Mouse (Mus musculus): ENCODE data around the gene Relb.
"Not testable (repeated sequence)": the region's sequence is repeated elsewhere in the genome, so short reads cannot be mapped to it uniquely, and the experiment has no call there.

The Relb gene

DNA sequence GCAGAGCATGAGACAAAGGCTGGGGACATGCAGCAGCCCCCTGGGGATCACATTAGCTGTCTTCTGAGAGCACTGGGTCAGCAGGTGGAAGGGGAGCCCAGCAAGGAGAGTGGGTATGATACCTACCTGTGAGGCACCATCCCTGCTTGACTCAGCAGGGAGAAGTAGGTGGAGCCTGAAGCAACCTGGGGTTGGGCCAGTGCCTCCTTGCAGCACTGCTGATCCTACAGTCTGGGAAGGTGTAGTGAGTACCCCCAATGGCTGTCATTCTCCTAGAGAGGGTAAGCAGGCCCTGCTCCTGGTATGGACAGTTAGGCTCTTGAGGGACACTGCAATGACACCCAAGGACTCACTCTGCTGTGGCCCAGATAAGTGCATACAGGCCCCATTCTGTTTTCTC is 3.0 kb upstream of the Relb start:
- DNase-seq (ENCODE audit: low spot score), result no peak

DNA sequence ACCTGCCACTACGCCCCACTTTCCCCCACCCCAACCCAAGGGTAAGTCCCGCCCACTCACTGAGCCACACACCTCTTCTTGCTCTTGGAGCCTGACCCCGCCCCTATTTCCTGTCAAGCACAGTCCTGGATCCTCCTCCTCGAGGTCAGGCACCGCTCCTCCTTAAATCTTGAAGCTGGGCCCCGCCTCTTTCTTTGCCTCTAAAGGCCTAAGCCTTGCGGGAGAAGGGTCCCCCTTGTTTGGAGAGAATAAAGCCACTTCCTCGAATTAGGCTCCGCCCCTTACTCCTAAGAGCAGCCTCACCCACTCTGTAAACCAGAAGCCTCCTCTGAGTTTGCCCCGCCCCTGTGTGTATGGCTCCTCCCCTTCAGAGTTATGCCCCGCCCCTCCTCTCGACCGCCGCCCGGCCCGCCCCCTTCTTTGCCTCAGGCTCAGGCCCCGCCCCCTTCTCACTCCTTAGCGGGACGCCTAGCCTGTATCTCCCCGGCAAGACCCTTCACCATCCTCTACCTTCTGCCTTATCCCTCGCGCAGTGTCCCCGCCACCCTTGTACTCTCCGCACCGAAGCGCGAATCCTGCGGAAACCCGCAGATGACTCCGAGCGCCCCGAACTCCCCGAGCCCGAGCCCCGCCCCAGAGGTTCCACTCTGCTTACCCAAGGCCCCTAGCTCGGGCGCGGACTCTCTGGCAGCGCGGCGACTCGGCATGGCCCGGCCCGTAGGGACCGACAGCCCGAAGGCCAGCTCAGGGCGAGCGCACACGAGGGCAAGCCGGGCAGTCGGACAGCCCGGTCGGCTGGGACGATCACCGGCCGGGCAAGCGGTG is 490 bp downstream of the Relb start:
- peak; percentile 91 for DNase-seq (ENCODE audit: low spot score)

DNA sequence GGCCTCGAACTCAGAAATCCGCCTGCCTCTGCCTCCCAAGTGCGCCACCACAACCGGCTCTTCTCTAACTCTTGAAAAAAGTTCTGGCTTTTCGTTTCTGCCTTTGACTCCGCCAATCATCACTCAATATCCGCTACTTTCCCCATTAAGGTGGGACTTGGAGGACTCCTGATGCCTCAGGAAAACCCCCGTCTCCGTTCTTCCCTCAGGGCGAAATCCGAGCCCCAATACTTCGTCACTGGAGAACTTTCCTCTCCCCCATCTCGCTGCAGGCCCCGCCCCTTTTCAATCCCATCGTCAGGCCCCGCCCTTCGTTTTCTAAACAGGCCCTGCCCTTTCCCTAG is 1.1 kb downstream of the Relb start:
- DNase-seq (ENCODE audit: low spot score), result no peak

DNA sequence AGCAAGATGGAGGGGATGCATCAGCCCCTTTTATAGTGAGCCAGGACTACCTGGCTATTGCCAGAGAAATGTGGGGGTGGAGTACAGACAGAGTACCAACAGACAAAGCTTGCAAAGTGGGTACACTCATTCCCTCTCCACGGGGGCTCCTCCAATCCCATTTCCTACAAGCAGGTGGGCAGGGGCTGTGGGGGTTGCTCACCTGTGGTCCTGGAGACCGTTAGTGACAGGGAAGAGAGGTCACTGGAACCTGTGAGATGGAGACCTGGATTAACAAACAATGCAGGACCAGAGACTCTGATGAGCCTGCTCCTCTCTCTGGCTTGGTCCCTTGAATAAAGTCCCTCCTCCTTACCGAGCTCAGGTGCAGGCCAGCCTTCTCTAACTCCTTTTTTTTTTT is 1.5 kb downstream of the Relb start:
- DNase-seq (ENCODE audit: low spot score), result no peak

DNA sequence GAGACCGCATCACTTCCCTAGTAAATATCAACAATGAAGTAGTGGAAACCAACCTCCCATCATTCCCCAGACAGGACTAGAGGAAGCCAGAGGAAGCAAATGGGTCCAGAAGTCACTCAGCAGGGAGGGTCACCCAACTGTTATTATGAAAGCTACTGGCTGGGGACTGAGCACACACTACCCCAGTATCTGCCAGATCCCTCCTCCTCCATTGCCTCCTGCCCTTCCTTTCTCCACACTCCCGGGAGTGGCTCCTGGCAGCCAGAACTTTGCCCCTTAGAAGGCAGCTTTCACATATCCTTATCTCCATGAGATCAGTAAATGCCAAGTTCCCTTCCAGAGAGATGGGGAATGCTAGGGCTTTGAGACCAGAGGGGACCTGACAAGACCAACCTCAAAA is 5.8 kb downstream of the Relb start:
- DNase-seq (ENCODE audit: low spot score), result no peak

DNA sequence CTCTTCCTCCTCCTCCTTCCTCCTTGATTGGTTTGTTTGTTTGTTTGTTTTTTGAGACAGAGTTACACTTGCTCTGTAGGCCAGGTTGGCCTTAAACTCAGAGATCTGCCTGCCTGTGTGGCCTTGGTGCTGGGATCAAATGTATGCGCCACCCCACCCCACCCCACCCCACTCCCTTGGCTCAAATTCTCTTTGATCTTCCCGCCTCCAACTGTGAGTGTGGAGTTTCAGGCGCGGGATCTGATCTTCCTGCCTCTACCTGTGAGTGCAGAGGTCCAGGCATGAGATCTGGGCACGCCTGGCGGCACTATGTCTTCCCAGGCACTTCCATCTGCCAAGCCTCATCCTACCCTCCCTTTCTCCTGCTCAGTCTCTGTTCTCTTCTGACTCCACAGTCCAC is 7.0 kb downstream of the Relb start:
- DNase-seq (ENCODE audit: low spot score), result no peak

DNA sequence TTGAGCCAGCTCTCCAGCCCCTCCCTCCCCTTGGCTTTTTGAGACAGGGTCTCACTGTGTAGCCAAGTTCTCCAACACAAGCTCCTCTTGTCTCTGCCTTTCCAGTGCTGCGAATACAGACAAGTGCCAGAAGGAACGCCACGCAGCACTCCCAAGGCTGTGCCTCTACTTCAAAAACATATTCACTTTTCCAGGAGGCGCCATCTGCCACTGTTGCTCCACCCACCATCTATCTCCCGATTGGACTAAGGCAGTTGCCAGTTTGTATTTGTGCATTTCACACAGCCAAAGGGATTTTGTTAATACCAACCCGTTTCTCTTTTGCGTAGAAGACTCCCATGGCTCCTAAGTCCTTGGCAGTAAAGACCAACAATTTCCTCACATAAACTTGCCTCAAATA is 8.4 kb downstream of the Relb start:
- no peak for DNase-seq (ENCODE audit: low spot score)

DNA sequence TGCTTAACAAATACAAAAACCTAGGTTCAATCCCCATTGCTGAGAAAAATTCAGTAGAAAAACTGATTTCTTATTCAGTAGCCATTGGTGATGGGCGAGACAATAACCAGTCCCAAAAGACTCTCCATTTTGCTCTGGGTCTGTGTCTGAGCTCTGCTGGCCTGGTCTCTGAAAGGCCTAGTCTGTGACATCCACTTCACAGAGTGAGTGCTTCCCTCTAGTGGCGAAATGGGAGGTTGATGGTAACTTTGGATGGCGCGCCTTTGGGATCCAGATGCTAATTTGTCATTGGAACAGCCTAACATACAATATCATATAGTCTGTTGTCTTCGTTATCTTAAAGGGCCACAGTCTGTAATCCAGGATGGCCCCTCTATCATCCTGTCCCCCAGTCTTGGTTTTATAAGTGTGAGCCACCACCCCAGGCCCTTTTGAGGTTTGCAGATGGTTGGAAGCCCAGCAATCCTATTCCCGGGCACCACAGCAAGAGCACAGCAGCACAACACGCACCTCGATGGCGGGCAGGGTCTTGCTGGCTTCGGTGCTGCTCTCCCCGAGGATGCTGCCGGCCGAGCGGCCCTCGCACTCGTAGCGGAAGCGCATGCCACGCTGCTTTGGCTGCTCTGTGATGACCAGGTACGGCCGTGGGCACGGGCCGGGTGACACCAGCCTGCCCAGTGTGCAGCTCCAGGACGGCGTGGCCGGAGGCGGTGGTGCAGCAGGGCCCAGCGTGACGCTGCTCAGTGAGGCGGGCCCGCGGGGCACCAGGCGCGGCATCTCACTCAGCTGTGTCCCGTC is 10.0 kb downstream of the Relb start:
- peak; percentile 82 for DNase-seq (ENCODE audit: low spot score)

DNA sequence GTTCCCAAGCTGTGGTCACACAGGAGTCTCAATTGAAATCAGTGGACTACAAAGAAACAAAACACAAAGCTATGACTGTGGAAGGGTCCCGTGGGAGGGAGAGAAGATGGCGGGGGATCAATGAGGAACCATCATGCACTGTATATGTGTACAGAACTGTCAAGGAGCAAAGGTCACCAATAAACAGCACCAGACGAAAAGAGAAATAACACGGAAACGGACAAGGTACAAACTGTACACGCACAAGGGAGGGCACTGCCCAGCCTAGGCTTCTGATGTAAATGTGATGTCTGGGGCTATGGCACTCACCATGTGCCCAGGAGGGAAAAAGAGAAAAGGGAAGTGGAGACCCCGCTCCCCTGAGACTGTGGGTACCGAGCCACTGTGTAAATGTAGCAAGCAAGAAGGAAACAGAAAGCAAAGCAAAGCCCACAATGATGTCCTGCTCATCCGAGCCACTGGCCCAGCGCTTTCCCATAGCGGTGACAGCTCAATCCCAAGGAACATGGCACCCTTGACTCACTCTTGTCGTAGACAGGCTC is 14.1 kb downstream of the Relb start:
- no peak for DNase-seq (ENCODE audit: low spot score)

DNA sequence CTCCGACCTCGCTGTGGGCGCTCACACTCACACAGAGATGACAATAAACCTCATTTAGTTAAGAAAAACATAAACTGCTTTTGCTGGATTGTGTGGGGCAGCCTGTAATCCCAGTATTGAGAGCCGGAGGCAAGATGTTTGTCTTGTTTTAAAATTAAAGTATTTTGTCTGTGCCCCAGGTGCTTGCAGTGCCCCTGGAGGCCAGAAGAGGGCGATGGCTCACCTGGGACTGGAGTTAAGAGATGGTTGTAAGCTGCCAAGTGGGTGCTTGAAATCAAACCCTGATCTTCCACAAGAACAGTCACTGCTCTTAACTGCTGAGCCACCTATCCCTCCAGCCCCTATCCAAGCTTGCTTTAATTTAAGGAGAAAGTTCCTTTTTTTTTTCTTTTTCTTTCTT is 18.3 kb downstream of the Relb start:
- no peak for DNase-seq (ENCODE audit: low spot score)

DNA sequence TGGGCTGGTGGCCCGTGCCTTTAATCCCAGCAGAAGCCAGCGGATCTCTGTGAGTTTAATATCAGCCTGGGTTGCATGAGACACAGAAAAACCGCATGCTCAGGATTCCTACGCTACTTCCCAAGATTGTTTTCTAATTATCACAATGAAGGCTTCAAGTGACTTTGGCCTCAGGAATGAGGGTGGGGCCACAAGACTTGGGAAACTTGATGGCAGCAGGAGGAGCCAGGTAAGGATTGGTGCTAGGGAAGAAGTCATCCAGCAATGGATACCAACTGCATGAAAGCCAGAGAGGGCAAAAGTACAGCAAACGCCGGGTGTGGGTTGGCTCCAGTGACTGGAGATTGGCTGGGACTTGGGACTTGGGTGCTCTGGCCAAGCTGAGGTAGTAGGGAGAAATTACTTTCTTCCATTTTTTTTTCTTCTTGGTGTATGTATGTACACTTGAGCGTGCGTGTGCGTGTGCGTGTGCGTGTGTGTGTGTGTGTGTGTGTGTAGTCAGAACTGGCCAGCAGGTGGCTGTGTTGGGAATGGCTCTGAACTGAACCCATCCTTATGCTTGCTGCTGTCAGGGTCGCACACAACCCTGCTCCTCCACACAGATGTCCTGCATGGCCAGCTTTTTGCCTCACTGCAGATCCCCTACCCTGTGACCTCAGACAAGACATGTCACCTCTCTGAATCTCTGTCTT is 19.5 kb downstream of the Relb start:
- no peak for DNase-seq (ENCODE audit: low spot score)

DNA sequence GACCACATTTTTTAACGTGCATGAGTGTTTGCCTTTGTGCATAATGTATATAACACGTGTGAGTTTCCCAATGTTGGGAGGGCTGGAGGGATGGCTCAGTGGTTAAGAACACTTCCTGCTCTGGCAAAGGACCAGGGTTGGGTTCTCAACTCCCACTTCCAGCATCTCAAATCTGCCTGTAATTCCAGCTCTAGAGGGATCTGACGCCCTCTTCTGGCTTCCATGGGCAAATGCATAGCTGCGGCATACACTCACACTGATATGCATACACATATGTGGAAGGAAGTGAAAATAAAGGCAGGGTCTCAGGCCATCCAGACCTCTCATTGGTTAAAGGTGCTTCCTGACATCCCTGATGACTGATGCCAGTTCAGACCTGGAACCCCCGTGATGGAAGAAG is 21.9 kb downstream of the Relb start:
- no peak for DNase-seq (ENCODE audit: low spot score)

DNA sequence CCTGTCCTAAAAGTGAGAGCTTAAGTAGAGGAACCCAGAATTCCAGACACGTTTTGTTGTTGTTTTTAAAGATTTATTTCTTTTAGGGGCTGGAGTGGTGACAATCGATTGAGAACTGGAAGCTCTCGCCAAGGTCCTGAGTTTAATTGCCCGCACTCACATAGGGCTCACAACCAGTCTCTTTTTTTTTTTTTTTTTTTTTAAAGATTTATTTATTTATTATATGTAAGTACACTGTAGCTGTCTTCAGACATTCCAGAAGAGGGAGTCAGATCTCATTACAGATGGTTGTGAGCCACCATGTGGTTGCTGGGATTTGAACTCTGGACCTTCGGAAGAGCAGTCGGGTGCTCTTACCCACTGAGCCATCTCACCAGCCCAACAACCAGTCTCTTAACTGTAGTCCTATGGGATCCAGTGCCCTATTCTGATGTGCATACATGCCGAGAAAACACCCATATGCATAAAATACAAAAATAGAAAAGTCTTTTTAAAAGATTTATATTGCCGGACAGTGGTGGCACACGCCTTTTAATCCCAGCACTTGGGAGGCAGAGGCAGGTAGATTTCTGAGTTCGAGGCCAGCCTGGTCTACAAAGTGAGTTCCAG is 24.5 kb downstream of the Relb start:
- not testable (repeated sequence) for DNase-seq (ENCODE audit: low spot score)

DNA sequence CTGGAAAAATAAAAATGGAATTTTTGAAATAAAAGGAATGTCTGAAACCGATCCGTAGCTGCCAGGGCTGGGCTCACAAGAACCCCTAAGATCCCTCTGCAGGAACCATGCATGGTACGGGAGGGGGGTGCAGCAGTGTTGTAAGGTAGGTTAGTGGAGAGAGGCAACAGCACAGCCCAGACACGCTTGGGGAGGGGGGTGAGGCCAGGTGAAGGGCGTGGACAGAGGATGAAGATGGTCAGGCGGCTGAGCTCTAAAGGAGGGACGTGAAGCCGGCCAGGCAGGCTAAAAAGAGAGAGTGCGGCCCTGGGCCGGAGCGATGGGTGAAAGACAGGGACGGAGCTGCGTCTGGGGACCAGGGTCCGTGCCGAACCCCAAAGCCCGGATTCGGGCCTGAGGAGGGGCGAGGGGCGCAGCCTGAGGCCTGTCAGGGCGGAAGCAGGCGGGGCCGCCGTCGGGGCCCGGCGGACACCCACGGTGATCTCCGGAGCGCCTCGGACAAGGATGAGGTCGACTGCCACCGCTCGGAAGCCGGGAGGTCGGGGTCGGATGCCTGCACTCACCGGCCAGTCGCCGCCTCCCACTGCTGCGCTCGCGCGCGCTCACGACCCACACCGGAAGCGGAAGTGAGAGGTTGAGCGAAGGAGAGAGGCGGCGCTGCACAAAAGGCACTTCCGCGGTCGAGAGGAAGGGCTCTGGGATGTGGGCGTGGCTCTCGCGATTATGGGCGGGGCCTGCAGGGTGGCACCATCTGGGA is 25.2 kb downstream of the Relb start, which contains the start of gene Clasrp:
Gene Clasrp, minus strand, starts transcription at position 638 of the 757 bp plus-strand sequence.
- peak; percentile 94 for DNase-seq (ENCODE audit: low spot score)

DNA sequence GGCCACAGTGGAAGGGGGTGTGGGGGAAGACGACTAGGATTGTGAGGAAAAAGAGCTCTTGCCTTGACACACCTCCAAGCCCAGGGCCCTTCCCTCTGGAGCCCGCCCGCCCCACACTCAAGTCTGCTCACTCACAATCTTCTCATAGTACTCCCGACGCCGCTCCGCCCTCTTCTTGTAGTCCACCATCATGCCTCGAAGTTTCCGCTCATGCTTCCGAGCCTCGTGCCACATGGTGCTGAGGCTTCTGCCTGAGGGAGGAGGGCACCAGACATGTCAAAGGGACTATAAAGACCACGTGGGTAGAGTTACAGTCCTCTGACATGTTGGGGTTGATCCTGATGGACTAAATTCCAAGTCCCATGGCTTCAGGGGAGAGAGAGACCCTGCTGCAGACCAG is 26.2 kb downstream of the Relb start:
- DNase-seq (ENCODE audit: low spot score), result no peak

DNA sequence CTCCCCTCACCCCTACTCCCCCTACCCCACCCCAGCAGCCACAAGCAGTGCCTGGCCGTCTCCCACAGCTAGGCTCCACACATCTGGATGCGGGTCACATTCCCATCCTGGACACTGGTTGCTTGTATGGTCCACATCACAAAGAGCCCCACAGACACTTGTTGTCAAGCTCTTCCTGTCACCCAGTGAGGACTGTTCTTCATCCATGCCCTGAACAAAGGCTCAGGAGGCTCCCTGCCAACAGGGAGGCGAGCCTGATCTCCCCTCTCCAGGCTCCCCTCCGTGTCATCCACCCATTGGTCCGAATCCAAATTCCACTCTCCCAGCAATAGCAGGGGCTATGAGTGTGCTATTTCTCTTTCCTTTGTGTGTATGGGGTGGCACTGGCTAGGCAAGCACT is 28.7 kb downstream of the Relb start:
- DNase-seq (ENCODE audit: low spot score), result no peak

DNA sequence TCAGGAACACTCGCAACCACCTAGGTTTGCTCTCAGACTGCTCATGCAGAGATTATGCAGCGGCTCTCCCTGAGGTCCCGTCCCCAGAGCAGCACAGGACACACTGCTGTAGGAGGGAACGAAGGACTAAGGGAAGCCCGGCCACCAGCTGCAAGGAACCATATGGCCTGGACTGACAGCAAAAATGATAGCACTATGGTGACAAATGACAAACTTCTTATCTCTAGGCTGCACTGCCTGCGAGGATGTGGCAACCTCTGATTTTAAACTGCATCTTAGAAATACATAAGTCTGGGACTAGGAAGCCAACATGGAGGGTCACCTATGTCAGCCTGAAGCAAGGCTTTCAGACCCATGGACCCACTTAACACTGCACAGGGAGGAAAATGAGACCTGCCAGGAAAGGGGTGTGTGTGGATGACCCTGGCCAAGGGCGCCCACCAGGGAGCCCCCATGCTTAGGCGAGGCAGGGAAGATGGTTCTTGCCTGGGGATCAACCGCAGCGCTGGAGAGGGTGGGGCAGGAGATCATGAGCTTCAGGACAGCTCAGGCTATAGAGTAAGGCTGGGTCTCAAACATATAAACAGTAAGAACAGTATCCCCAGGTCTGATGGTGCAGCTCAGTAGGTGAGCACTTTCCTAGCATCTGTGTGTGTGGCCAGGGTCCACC is 36.0 kb downstream of the Relb start:
- DNase-seq (ENCODE audit: low spot score), result no peak

DNA sequence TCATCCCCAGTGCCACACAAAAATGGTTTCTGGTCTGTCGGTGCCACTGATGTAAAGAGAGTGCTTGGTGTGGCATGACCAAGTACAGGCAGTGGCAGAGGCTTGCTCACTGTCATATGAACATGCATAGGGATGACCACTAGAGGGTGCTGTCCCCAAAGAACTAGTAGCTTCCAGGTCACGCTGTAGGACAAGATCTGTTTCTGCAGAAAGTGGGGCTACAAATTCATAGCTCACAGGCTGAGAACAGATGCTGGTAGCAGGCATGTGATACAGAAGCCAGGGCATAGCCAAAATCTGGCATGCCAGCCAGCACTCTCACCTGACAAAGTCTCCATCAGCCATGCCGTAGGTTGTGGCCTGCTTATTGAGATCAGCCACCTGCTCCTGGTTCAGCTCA is 39.3 kb downstream of the Relb start:
- peak; percentile 86 for DNase-seq (ENCODE audit: low spot score)

DNA sequence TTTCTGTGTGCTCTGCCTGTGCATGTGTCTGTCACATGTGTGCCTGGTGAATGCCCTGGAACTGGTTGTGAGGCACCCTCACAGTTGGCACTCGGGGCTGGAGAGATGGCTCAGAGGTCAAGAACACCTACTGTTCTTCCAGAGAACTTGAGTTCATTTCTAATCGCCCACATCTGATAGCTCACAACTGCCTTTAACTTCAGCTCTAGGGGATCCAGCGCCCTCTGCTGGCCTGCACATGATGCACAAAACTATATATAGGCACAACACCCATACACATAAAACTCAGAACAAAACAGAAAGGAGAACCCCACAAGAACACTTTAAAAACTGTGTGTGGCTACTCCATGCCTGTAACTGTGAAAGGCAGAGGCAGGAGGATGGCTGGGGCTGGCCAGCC is 40.0 kb downstream of the Relb start:
- peak; percentile 75 for DNase-seq (ENCODE audit: low spot score)

DNA sequence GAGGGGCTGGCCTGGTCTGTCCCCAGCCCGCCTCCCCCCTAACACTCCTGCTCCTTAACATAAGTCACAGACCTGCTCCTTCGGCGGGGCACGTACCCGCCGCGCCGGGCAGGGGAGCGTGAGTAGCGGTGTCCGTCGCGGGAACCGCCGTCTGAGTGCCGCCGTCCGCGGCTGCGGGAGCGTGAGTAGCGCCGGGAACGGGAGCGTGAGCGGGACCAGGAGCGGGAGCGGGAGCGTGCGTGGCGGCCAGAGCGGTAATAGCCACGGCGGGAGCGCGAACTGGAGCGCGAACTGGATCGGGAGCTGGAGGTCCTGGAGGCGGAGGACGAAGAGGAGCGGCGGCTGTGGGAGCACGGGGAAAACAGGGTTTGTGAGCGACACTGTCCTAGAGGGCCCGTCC is 43.0 kb downstream of the Relb start:
- no peak for DNase-seq (ENCODE audit: low spot score)

DNA sequence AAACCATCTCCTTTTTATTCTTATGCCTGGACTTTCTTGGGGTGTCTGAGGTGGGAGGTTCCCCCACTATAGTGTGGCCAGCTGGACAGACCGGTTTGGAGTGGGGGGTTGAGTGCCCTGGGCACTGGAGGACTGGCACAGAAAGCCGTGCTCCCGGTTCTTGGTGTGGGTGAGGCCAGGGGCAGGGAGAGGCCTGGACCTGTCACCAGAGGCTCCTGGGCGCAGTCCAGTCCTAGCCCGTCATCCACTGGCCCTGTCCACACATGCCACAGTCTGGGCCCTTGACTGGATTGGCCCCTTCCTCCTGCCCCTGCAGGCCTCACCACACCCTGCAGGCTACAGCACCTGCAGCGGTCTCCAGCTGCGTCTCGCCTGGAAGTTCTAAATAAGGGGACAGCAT is 48.6 kb downstream of the Relb start:
- DNase-seq (ENCODE audit: low spot score), result no peak
